ENCODE assay signal across 9 mouse cellular contexts in genomic region chr10:75058761-75059395, GRCm38 (mm10). TPM values are rescaled to one million over a fixed set of nuclear protein-coding genes. Genes with fewer than 3 reads are reported as not detected.
DNase-seq lines count a peak whose midpoint lies in the region; ATAC-seq and TF ChIP-seq lines count a peak whose summit lies in the region.
"Had no signal": no experiment of that assay in that cellular context is flagged by ENCODE, and none has a peak within 500 bp of the region (broad histone marks: within the 10 kb centered on the region; RNA-seq: fewer than 3 reads in every experiment).

No protein-coding gene starts in this region.

- no peak for ATAC-seq in embryonic facial prominence, embryonic 11.5 days (replicated peaks; ENCODE audit: insufficient number of reproducible peaks, low FRiP score, low TSS enrichment, low read depth)
- no peak for ATAC-seq in limb, embryonic 12.5 days (ENCODE audit: insufficient number of reproducible peaks, insufficient read depth, low FRiP score, low TSS enrichment, low read depth)
- no peak for ATAC-seq in neural tube, embryonic 15.5 days (ENCODE audit: low FRiP score)

- H3K4me3 ChIP-seq in liver, adult 2 months (ENCODE audit: insufficient read depth, low read depth, low read length) = no peak overlapping the region
- no peak overlapping the region for H3K4me3 ChIP-seq in embryonic facial prominence, embryonic 11.5 days (ENCODE audit: low read depth, low read length)
- no peak overlapping the region for H3K4me3 ChIP-seq in limb, embryonic 12.5 days (replicated peaks)
- H3K4me3 ChIP-seq in neural tube, embryonic 15.5 days (replicated peaks) = no peak overlapping the region

- no peaks in the 10 kb centered on the region for H3K27me3 ChIP-seq in liver, adult 2 months (ENCODE audit: control insufficient read depth, insufficient read depth, low read length)
- no peaks in the 10 kb centered on the region for H3K27me3 ChIP-seq in embryonic facial prominence, embryonic 11.5 days (ENCODE audit: control insufficient read depth, insufficient read depth, low read length)
- peaks cover 6% of the 10 kb centered on the region; the same call in 1 of the 2 replicates for H3K27me3 ChIP-seq in limb, embryonic 12.5 days
- no peaks in the 10 kb centered on the region for H3K27me3 ChIP-seq in neural tube, embryonic 15.5 days (replicated peaks)

- DNase-seq in liver, adult 2 months (ENCODE audit: extremely low read depth, low read depth, low spot score) = peak; percentile 78
- DNase-seq in liver = no peak
- DNase-seq in embryonic facial prominence, embryonic 11.5 days (ENCODE audit: low spot score) = peak; percentile 53
- DNase-seq in layer of hippocampus, adult 8-10 months (ENCODE audit: low spot score in 2 of 2) = no peak
- no peak for DNase-seq in layer of hippocampus, postnatal 14 days (ENCODE audit: low spot score in 2 of 2)
- no peak for DNase-seq in urinary bladder, adult 18-20 months (ENCODE audit: low spot score in 2 of 2)

- no peak overlapping the region for H3K4me2 ChIP-seq in embryonic facial prominence, embryonic 11.5 days (ENCODE audit: low read depth, low read length)
- H3K4me2 ChIP-seq in limb, embryonic 12.5 days = peak overlapping the region; percentile 95
- H3K4me2 ChIP-seq in neural tube, embryonic 15.5 days = peak overlapping the region; percentile 94; the same call in 1 of the 2 replicates

- 20% methylated on average over 9 of the region's 9 CpGs for WGBS in liver, adult 2 months
- WGBS in embryonic facial prominence, embryonic 11.5 days = 23% methylated on average over 9 of the region's 9 CpGs
- WGBS in limb, embryonic 12.5 days = 40% methylated on average over 9 of the region's 9 CpGs
- WGBS in neural tube, embryonic 15.5 days = 17% methylated on average over 9 of the region's 9 CpGs

- peak overlapping the region; percentile 32 for H3K27ac ChIP-seq in liver, adult 2 months (replicated peaks; ENCODE audit: insufficient read depth, low read depth, low read length)
- no peak overlapping the region for H3K27ac ChIP-seq in embryonic facial prominence, embryonic 11.5 days (replicated peaks; ENCODE audit: low read depth, low read length)
- H3K27ac ChIP-seq in limb, embryonic 12.5 days = no peak overlapping the region
- H3K27ac ChIP-seq in neural tube, embryonic 15.5 days (replicated peaks) = no peak overlapping the region

- no peak for TF ChIP-seq POLR2A in liver, adult 2 months (IDR thresholded peaks at IDR 0.05; ENCODE audit: extremely low read depth, insufficient read depth, low read length)

- no peaks in the 10 kb centered on the region for H3K9me3 ChIP-seq in embryonic facial prominence, embryonic 11.5 days (replicated peaks; ENCODE audit: control insufficient read depth, low read length)
- H3K9me3 ChIP-seq in limb, embryonic 12.5 days = no peaks in the 10 kb centered on the region
- H3K9me3 ChIP-seq in neural tube, embryonic 15.5 days (replicated peaks) = no peaks in the 10 kb centered on the region

- TF ChIP-seq CTCF in liver, adult 2 months (IDR thresholded peaks at IDR 0.05; ENCODE audit: low read depth, low read length) = no peak

- peaks cover 15% of the 10 kb centered on the region; the same call in 1 of the 2 replicates for H3K79me2 ChIP-seq in liver, adult 2 months (ENCODE audit: control insufficient read depth, insufficient read depth, low read length)

- no peak overlapping the region for H3K9ac ChIP-seq in liver, adult 2 months (ENCODE audit: low read depth, low read length)
- no peak overlapping the region for H3K9ac ChIP-seq in embryonic facial prominence, embryonic 11.5 days (replicated peaks; ENCODE audit: low read length)
- H3K9ac ChIP-seq in limb, embryonic 12.5 days (replicated peaks) = no peak overlapping the region
- 0 out of 2 replicates have a peak overlapping the region, but pooled peaks have one; percentile 10 for H3K9ac ChIP-seq in neural tube, embryonic 15.5 days (replicated peaks)

- H3K36me3 ChIP-seq in liver, adult 2 months (ENCODE audit: control insufficient read depth, insufficient read depth, low read length) = no peaks in the 10 kb centered on the region
- H3K36me3 ChIP-seq in embryonic facial prominence, embryonic 11.5 days (replicated peaks; ENCODE audit: control insufficient read depth, insufficient read depth, low read depth, low read length) = no peaks in the 10 kb centered on the region
- no peaks in the 10 kb centered on the region for H3K36me3 ChIP-seq in limb, embryonic 12.5 days
- H3K36me3 ChIP-seq in neural tube, embryonic 15.5 days = no peaks in the 10 kb centered on the region

- H3K4me1 ChIP-seq in liver, adult 2 months (ENCODE audit: control insufficient read depth, insufficient read depth, low read length) = peaks cover 41% of the 10 kb centered on the region
- peaks cover 6% of the 10 kb centered on the region for H3K4me1 ChIP-seq in embryonic facial prominence, embryonic 11.5 days (ENCODE audit: control insufficient read depth, insufficient read depth, low read length)
- peaks cover 32% of the 10 kb centered on the region for H3K4me1 ChIP-seq in limb, embryonic 12.5 days (replicated peaks)
- H3K4me1 ChIP-seq in neural tube, embryonic 15.5 days = peaks cover 60% of the 10 kb centered on the region

RNA-seq across cellular contexts. Expression of gene Bcr, which starts 1.5 kb away (rescaled TPM):
- total RNA-seq in liver, adult 2 months (2014; rRNA removed) = 7.5 and 12.0 TPM in 2 replicates
- polyA plus RNA-seq in liver, adult 2 months (2012; rRNA removed) = 14.4 and 14.7 TPM in 2 replicates
- polyA plus RNA-seq in embryonic facial prominence, embryonic 11.5 days (2014; fragmentation: Nextera tagmentation; extraction: Ambion mirVana) = 10.3 and 11.2 TPM in 2 replicates
- 9.9 and 11.0 TPM in 2 replicates for polyA plus RNA-seq in limb, embryonic 12.5 days (2016; fragmentation: Nextera tagmentation; extraction: Ambion mirVana)
- 13.9 and 15.6 TPM in 2 replicates for polyA plus RNA-seq in neural tube, embryonic 15.5 days (2015; fragmentation: Nextera tagmentation; extraction: Ambion mirVana)
- total RNA-seq in layer of hippocampus, adult 8-10 months (2022) = 100 to 1,000 TPM in 2 of 4 experiments, 10 to 100 TPM in 2; 96.5 to 140 (median 115) TPM
- total RNA-seq in layer of hippocampus, postnatal 14 days (2021) = 10 to 100 TPM; 75.0 to 83.2 TPM

RNA-seq across cellular contexts. Expression of gene Rab36, which starts 22.0 kb away (rescaled TPM):
- 0.18 and 0.34 TPM in 2 replicates for total RNA-seq in liver, adult 2 months (2014; rRNA removed)
- polyA plus RNA-seq in liver, adult 2 months (2012; rRNA removed) = 0.34 and 0.70 TPM in 2 replicates
- polyA plus RNA-seq in embryonic facial prominence, embryonic 11.5 days (2014; fragmentation: Nextera tagmentation; extraction: Ambion mirVana) = 7.6 and 8.5 TPM in 2 replicates
- 11.7 and 13.5 TPM in 2 replicates for polyA plus RNA-seq in limb, embryonic 12.5 days (2016; fragmentation: Nextera tagmentation; extraction: Ambion mirVana)
- polyA plus RNA-seq in neural tube, embryonic 15.5 days (2015; fragmentation: Nextera tagmentation; extraction: Ambion mirVana) = 16.7 and 17.4 TPM in 2 replicates
- total RNA-seq in layer of hippocampus, adult 8-10 months (2022) = 10 to 100 TPM; 30.0 to 35.7 (median 33.2) TPM
- total RNA-seq in layer of hippocampus, postnatal 14 days (2021) = 10 to 100 TPM; 28.8 to 30.6 TPM

RNA-seq across cellular contexts. Expression of gene Rsph14, which starts 26.5 kb away (rescaled TPM):
- not detected in 2 replicates for total RNA-seq in liver, adult 2 months (2014; rRNA removed)
- not detected in 2 replicates for polyA plus RNA-seq in liver, adult 2 months (2012; rRNA removed)
- polyA plus RNA-seq in embryonic facial prominence, embryonic 11.5 days (2014; fragmentation: Nextera tagmentation; extraction: Ambion mirVana) = not detected in 2 replicates
- not detected in 2 replicates for polyA plus RNA-seq in limb, embryonic 12.5 days (2016; fragmentation: Nextera tagmentation; extraction: Ambion mirVana)
- polyA plus RNA-seq in neural tube, embryonic 15.5 days (2015; fragmentation: Nextera tagmentation; extraction: Ambion mirVana) = 0.46 and 0.58 TPM in 2 replicates
- total RNA-seq in layer of hippocampus, adult 8-10 months (2022) = 1 to 10 TPM in 1 of 4 experiments, under 1 TPM in 2, not detected in 1; 0.31 to 1.4 (median 0.75) TPM
- total RNA-seq in layer of hippocampus, postnatal 14 days (2021) = 1 to 10 TPM; 1.3 to 1.4 TPM
- total RNA-seq: gastrocnemius, postnatal 10 days had no signal

Comparison
In these comparisons a context has a peak if more than half of its experiments do, and no peak if none do; other contexts are left out.
1. DNase-seq: peak in liver, adult 2 months (single experiment) and embryonic facial prominence, embryonic 11.5 days (single experiment); none in liver (single experiment), layer of hippocampus, adult 8-10 months (0 of 2), layer of hippocampus, postnatal 14 days (0 of 2) and urinary bladder, adult 18-20 months (0 of 2).